Mouse (Mus musculus): Measurements from ENCODE around the gene Trim25.
A peak's percentile ranks its signal among the peaks of the same experiment; 100 is the strongest.
"Not testable (repeated sequence)": the region's sequence is repeated elsewhere in the genome, so short reads cannot be mapped to it uniquely, and the experiment has no call there.

Gene Trim25

GRCm38 (mm10) chr11:88995616-88996015, 3.6 kb upstream of the Trim25 start:
- no peak for DNase-seq

GRCm38 (mm10) chr11:88996427-88996826, 2.7 kb upstream of the Trim25 start:
- DNase-seq = no peak

GRCm38 (mm10) chr11:88997343-88997742, 1.8 kb upstream of the Trim25 start:
- DNase-seq = not testable (repeated sequence)

- DNase-seq = no peak
Measured at GRCm38 (mm10) chr11:88998406-88998805, 770 bp upstream of the Trim25 start.

- DNase-seq = no peak
Measured at GRCm38 (mm10) chr11:88999723-89000526, 749 bp downstream of the Trim25 start.

GRCm38 (mm10) chr11:89000527-89000819, 1.3 kb downstream of the Trim25 start:
- no peak for DNase-seq

GRCm38 (mm10) chr11:89001569-89001968, 2.4 kb downstream of the Trim25 start:
- DNase-seq = no peak

- no peak for DNase-seq
Measured at GRCm38 (mm10) chr11:89002068-89002467, 2.9 kb downstream of the Trim25 start.

- DNase-seq = no peak
Measured at GRCm38 (mm10) chr11:89002621-89003020, 3.4 kb downstream of the Trim25 start.

- no peak for DNase-seq
Measured at GRCm38 (mm10) chr11:89003078-89003477, 3.9 kb downstream of the Trim25 start.

- DNase-seq = no peak
Measured at GRCm38 (mm10) chr11:89003726-89004125, 4.5 kb downstream of the Trim25 start.

- no peak for DNase-seq
Measured at GRCm38 (mm10) chr11:89005473-89005872, 6.3 kb downstream of the Trim25 start.

- no peak for DNase-seq
Measured at GRCm38 (mm10) chr11:89006404-89006803, 7.2 kb downstream of the Trim25 start.

GRCm38 (mm10) chr11:89007582-89007981, 8.4 kb downstream of the Trim25 start:
- DNase-seq = no peak

- no peak for DNase-seq
Measured at GRCm38 (mm10) chr11:89009066-89009465, 9.9 kb downstream of the Trim25 start.

GRCm38 (mm10) chr11:89009496-89009895, 10.3 kb downstream of the Trim25 start:
- DNase-seq = no peak

- DNase-seq = no peak
Measured at GRCm38 (mm10) chr11:89012241-89012640, 13.1 kb downstream of the Trim25 start.

- no peak for DNase-seq
Measured at GRCm38 (mm10) chr11:89017514-89018182, 18.5 kb downstream of the Trim25 start.

- no peak for DNase-seq
Measured at GRCm38 (mm10) chr11:89020681-89021305, 21.6 kb downstream of the Trim25 start.

- DNase-seq = no peak
Measured at GRCm38 (mm10) chr11:89021687-89022086, 22.5 kb downstream of the Trim25 start.

GRCm38 (mm10) chr11:89022120-89022731, 23.1 kb downstream of the Trim25 start:
- no peak for DNase-seq

- DNase-seq = no peak
Measured at GRCm38 (mm10) chr11:89023477-89023876, 24.3 kb downstream of the Trim25 start.

GRCm38 (mm10) chr11:89024181-89024881, 25.2 kb downstream of the Trim25 start:
- DNase-seq = peak in 1 of 2 experiments; percentile 48

Data from thymus, adult 18-20 months (tissue).